Mouse (Mus musculus) liver, postnatal 0 days (tissue): ENCODE data around the gene 1700080E11Rik.

Source experiments
- CTCF ChIP-seq: sonication (generic); IDR thresholded peaks from 2 replicates; pipeline ENCODE4 v1.5.1; 2016; ENCODE audit warnings: antibody characterized with exemption, low read depth
- EP300 ChIP-seq: IDR thresholded peaks from 2 replicates; pipeline ENCODE4 v1.6.1; 2016; ENCODE audit warnings: antibody characterized with exemption, low read depth, mild to moderate bottlenecking

GRCm38 (mm10) chr9:105182392-105182791, 37.5 kb upstream of the 1700080E11Rik start:
- TF ChIP-seq CTCF (no peak), EP300 (no peak)
